Mouse (Mus musculus): ENCODE results near the gene Tdrd6. TPM values are rescaled to one million over a fixed set of nuclear protein-coding genes. Genes with fewer than 3 reads are reported as not detected.

Tdrd6 gene
- polyA plus RNA-seq, 1 experiment from 2014 or later: 0.34 TPM

DNA sequence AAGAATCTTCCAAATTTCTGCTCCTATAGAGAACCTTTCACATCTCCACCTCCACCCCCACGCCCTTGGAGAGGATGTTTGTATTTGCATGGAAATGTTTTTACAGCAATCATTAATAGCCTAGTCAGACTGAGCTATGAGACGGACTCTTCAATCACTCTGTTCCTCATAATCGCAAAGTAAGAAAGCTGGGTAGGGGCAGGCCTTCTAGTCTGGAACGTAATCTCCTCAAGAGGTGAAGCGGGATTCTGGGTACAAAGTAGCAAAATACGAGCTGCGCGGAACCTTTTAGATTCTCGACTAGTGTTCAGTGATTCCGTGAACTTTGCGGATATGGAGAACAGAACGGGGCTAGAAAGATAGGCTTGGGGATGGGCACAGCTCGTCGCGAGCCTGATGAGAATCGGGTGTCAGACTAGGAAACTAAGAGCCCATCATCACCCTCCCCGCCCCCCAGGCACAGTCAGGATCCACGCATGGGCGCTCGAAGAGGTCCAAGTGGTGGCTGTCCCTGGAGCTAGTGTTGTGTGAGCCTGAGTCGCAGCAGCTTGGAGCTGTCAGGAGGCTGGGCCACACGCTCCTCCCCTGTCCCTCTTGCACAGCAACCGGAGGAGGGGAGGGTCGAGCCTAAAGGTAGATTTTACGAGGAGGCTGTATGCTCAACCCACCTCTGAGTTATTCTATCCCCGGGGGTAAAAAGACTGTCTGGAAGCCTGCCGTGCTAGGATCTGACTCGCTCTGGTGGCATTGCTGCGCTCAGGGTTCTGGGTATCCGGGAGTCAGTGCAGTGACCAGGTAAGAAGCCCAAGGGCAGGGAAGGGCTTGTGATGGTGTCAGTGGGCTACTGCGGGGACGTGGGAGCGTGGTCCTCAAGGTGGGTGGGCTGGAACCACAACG lies 61.9 kb downstream of the Tdrd6 start, which contains the start of gene Pla2g7:
Pla2g7 (plus strand) TSS at position 107 of the 897 bp plus-strand sequence.
- WGBS: under 1% methylated on average over 34 of the region's 34 CpGs
- peak; percentile 92 for ATAC-seq (replicated peaks)
- Histone ChIP-seq H3K4me1 (peaks cover 8% of the 10 kb centered on the region), H3K36me3 (no peaks in the 10 kb centered on the region), H3K9me3 (no peaks in the 10 kb centered on the region), H3K27me3 (no peaks in the 10 kb centered on the region), H3K9ac (replicated peaks) (peak within 1 kb of the TSS; percentile 51), H3K4me2 (replicated peaks) (peak within 1 kb of the TSS; percentile 82), H3K27ac (replicated peaks) (no peak within 1 kb of the TSS; the same call in 1 of the 2 replicates), H3K4me3 (peak within 1 kb of the TSS; percentile 48)

DNA sequence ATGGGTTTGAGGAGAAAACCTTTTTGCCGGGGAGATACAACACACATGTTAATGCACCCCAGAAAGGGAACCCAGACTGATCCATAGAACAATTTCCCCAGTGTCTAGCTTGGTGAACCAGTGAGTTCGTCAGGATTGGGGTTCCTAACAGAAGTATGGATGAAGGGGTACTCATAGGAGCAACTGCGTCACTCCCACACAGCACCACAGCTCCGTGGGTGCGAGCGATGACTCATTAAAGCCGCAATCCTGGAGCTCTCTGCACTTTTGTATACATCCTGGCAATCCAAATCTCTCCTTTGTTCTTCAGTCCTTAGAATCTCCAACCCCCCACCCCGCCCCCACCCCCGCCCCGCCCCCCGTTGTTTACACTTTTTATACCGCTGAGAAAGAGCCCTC lies 62.5 kb downstream of the Tdrd6 start:
- ATAC-seq (replicated peaks): peak; percentile 55
- H3K9me3 ChIP-seq: no peaks in the 10 kb centered on the region
- H3K9ac ChIP-seq (replicated peaks): peak overlapping the region; percentile 51
- no peaks in the 10 kb centered on the region for H3K27me3 ChIP-seq
- H3K27ac ChIP-seq (replicated peaks): no peak overlapping the region
- peaks cover 8% of the 10 kb centered on the region for H3K4me1 ChIP-seq
- peak overlapping the region; percentile 48 for H3K4me3 ChIP-seq
- peak overlapping the region; percentile 82 for H3K4me2 ChIP-seq (replicated peaks)
- no peaks in the 10 kb centered on the region for H3K36me3 ChIP-seq
- 4% methylated on average over 12 of the region's 12 CpGs for WGBS

Other genes with a start within 250 kb of the Tdrd6 start
- gene Mep1a, start 127.5 kb downstream of the Tdrd6 start, polyA plus RNA-seq (2015; fragmentation: Nextera tagmentation; extraction: Ambion mirVana): 0.11 TPM in 1 of 2 replicates, not detected in the other
- gene Ankrd66, start 86.7 kb downstream of the Tdrd6 start, polyA plus RNA-seq (2015; fragmentation: Nextera tagmentation; extraction: Ambion mirVana): 0.19 and 0.47 TPM in 2 replicates
- 8.0 and 9.0 TPM in 2 replicates for gene Pla2g7, start 62.2 kb downstream of the Tdrd6 start, polyA plus RNA-seq (2015; fragmentation: Nextera tagmentation; extraction: Ambion mirVana)
- gene Slc25a27, start 36.9 kb upstream of the Tdrd6 start, polyA plus RNA-seq (2015; fragmentation: Nextera tagmentation; extraction: Ambion mirVana): 117 and 123 TPM in 2 replicates
- gene Cyp39a1, start 37.1 kb upstream of the Tdrd6 start, polyA plus RNA-seq (2015; fragmentation: Nextera tagmentation; extraction: Ambion mirVana): 21.8 and 24.1 TPM in 2 replicates
- 30.1 and 31.0 TPM in 2 replicates for gene Rcan2, start 171.1 kb upstream of the Tdrd6 start, polyA plus RNA-seq (2015; fragmentation: Nextera tagmentation; extraction: Ambion mirVana)

All from forebrain, embryonic 15.5 days (tissue).